Mouse (Mus musculus): Measurements from ENCODE around the gene Fbl. TPM values are rescaled to one million over a fixed set of nuclear protein-coding genes. Genes with fewer than 3 reads are reported as not detected.
"Not testable (repeated sequence)": the region's sequence is repeated elsewhere in the genome, so short reads cannot be mapped to it uniquely, and the experiment has no call there.

The Fbl gene
- polyA plus RNA-seq, 1 experiment from 2014 or later = 84.5 TPM

GRCm38 (mm10) chr7:28208396-28208987, 39.0 kb downstream of the Fbl start:
- ATAC-seq (ENCODE audit: low read depth) = peak; percentile 31; the same call in 1 of the 2 replicates
- peak overlapping the region; percentile 65 for H3K9ac ChIP-seq (ENCODE audit: low read length)
- no peaks in the 10 kb centered on the region for H3K9me3 ChIP-seq (ENCODE audit: control insufficient read depth, low read length)
- H3K27ac ChIP-seq (ENCODE audit: low read length) = peak overlapping the region; percentile 12; the same call in 1 of the 2 replicates
- 37% methylated on average over 12 of the region's 12 CpGs for WGBS
- H3K4me2 ChIP-seq (ENCODE audit: low read depth, low read length) = peak overlapping the region; percentile 63
- peak overlapping the region; percentile 42 for H3K4me3 ChIP-seq (ENCODE audit: low read length)
- H3K27me3 ChIP-seq (ENCODE audit: control insufficient read depth, insufficient read depth, low read depth, low read length) = no peaks in the 10 kb centered on the region
- no peaks in the 10 kb centered on the region for H3K36me3 ChIP-seq (ENCODE audit: control insufficient read depth, insufficient read depth, low read length)
- no peaks in the 10 kb centered on the region for H3K4me1 ChIP-seq (replicated peaks; ENCODE audit: control insufficient read depth, insufficient read depth, low read length)

- H3K9ac ChIP-seq (ENCODE audit: low read length) = peak overlapping the region; percentile 65
- no peaks in the 10 kb centered on the region for H3K9me3 ChIP-seq (ENCODE audit: control insufficient read depth, low read length)
- H3K27ac ChIP-seq (ENCODE audit: low read length) = peak overlapping the region; percentile 12; the same call in 1 of the 2 replicates
- H3K4me2 ChIP-seq (ENCODE audit: low read depth, low read length) = peak overlapping the region; percentile 63
- peak; percentile 85 for ATAC-seq (ENCODE audit: low read depth)
- H3K36me3 ChIP-seq (ENCODE audit: control insufficient read depth, insufficient read depth, low read length) = no peaks in the 10 kb centered on the region
- no peaks in the 10 kb centered on the region for H3K27me3 ChIP-seq (ENCODE audit: control insufficient read depth, insufficient read depth, low read depth, low read length)
- 44% methylated on average over 19 of the region's 19 CpGs for WGBS
- H3K4me1 ChIP-seq (replicated peaks; ENCODE audit: control insufficient read depth, insufficient read depth, low read length) = no peaks in the 10 kb centered on the region
- peak overlapping the region; percentile 42 for H3K4me3 ChIP-seq (ENCODE audit: low read length)
Observed at GRCm38 (mm10) chr7:28208988-28209508, 39.5 kb downstream of the Fbl start.

DNA sequence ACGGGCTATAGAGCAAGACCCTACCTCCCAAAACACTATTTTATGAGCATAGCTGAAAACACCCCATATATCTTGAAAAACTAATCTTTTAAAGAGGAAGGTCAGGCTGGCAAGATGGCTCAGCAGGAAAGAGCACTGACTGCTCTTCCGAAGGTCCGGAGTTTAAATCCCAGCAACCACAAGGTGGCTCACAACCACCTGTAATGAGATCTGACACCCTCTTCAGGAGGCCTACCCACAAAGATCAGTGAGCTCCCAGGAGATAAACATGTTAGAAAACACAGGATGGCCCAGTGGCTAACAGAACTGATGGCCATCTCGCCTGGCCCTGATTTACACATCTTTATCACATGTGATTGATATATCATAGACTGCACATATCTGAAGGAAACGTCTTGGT, 41.2 kb downstream of the Fbl start:
- no peak overlapping the region for H3K27ac ChIP-seq (ENCODE audit: low read length)
- no peak overlapping the region for H3K4me2 ChIP-seq (ENCODE audit: low read depth, low read length)
- no peak overlapping the region for H3K4me3 ChIP-seq (ENCODE audit: low read length)
- H3K27me3 ChIP-seq (ENCODE audit: control insufficient read depth, insufficient read depth, low read depth, low read length) = no peaks in the 10 kb centered on the region
- ATAC-seq (ENCODE audit: low read depth) = no peak
- H3K9ac ChIP-seq (ENCODE audit: low read length) = no peak overlapping the region
- H3K4me1 ChIP-seq (replicated peaks; ENCODE audit: control insufficient read depth, insufficient read depth, low read length) = no peaks in the 10 kb centered on the region
- no peaks in the 10 kb centered on the region for H3K9me3 ChIP-seq (ENCODE audit: control insufficient read depth, low read length)
- no peaks in the 10 kb centered on the region for H3K36me3 ChIP-seq (ENCODE audit: control insufficient read depth, insufficient read depth, low read length)
- 35% methylated on average over 5 of the region's 5 CpGs for WGBS

DNA sequence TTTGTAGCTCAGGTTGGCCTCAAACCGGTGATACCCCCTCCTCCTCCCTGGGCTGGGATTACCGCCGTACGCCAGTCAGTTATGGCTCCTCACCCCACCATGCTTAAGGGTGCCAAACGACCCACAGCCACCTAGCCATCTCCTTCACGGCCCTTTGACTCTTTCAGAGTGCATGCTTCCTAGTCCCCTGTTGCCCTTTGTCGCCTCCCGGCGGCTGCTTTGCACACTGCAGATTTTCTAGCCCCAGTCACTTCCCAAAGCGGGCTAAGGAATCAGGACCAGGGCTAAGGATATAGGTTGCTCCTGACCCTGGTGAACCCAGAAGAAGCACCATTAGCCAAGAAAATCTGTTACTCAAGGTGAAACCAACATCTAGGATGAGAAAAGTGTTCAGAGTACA, 44.6 kb downstream of the Fbl start:
- Histone ChIP-seq H3K9me3 (ENCODE audit: control insufficient read depth, low read length) (no peaks in the 10 kb centered on the region), H3K4me2 (ENCODE audit: low read depth, low read length) (no peak overlapping the region), H3K4me3 (ENCODE audit: low read length) (no peak overlapping the region), H3K27me3 (ENCODE audit: control insufficient read depth, insufficient read depth, low read depth, low read length) (no peaks in the 10 kb centered on the region), H3K27ac (ENCODE audit: low read length) (no peak overlapping the region), H3K36me3 (ENCODE audit: control insufficient read depth, insufficient read depth, low read length) (no peaks in the 10 kb centered on the region), H3K4me1 (replicated peaks; ENCODE audit: control insufficient read depth, insufficient read depth, low read length) (no peaks in the 10 kb centered on the region), H3K9ac (ENCODE audit: low read length) (no peak overlapping the region)
- no peak for ATAC-seq (ENCODE audit: low read depth)
- WGBS = 26% methylated on average over 10 of the region's 10 CpGs

DNA sequence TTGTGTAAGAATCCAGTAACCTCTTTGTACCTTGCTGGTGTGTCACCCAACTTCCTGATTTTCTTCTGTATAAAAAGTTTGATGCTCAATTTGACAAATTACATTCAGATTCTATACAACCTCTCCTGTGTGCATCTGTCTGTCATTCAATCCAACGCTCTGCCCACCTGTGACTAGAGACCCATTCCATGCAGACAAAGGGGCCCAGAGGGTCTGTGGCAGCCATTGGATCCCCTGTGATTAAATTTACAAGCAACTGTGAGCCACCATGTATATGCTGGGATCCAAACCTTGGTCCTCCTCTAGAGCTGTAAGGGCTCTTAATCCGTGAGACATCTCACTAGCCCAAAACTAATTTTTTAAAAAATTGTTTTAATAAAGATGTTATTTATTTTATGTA, 46.4 kb downstream of the Fbl start:
- H3K27me3 ChIP-seq (ENCODE audit: control insufficient read depth, insufficient read depth, low read depth, low read length); H3K4me3 ChIP-seq (ENCODE audit: low read length); H3K9me3 ChIP-seq (ENCODE audit: control insufficient read depth, low read length); H3K27ac ChIP-seq (ENCODE audit: low read length); H3K36me3 ChIP-seq (ENCODE audit: control insufficient read depth, insufficient read depth, low read length); H3K4me2 ChIP-seq (ENCODE audit: low read depth, low read length); ATAC-seq (ENCODE audit: low read depth); H3K4me1 ChIP-seq (replicated peaks; ENCODE audit: control insufficient read depth, insufficient read depth, low read length); H3K9ac ChIP-seq (ENCODE audit: low read length): not testable (repeated sequence)
- 83% methylated on average over 2 of the region's 2 CpGs for WGBS

DNA sequence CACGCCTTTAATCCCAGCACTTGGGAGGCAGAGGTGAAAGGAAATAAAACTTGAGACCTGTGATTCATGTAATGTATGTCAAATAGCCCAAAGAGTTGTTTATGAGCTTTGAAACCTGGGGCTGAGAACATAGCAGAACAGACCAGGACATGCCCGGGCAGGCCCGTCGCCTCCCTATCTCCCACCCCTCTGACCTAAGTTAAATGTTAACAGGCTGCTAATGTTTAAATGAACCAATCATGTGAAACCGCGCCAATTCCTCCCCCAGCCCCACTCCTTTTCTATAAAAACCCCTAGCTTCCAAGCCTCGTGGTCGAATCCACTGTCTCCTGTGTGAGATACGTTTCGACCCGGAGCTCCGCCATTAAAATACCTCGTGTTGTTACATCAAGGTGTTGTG, 48.3 kb downstream of the Fbl start:
- not testable (repeated sequence) for H3K27ac ChIP-seq (ENCODE audit: low read length); H3K4me1 ChIP-seq (replicated peaks; ENCODE audit: control insufficient read depth, insufficient read depth, low read length); ATAC-seq (ENCODE audit: low read depth); H3K36me3 ChIP-seq (ENCODE audit: control insufficient read depth, insufficient read depth, low read length); H3K9me3 ChIP-seq (ENCODE audit: control insufficient read depth, low read length); H3K9ac ChIP-seq (ENCODE audit: low read length); H3K27me3 ChIP-seq (ENCODE audit: control insufficient read depth, insufficient read depth, low read depth, low read length); H3K4me3 ChIP-seq (ENCODE audit: low read length); H3K4me2 ChIP-seq (ENCODE audit: low read depth, low read length)
- WGBS = 89% methylated on average over 8 of the region's 13 CpGs

- WGBS = 82% methylated on average over 20 of the region's 20 CpGs
- H3K4me2 ChIP-seq (ENCODE audit: low read depth, low read length); ATAC-seq (ENCODE audit: low read depth); H3K9ac ChIP-seq (ENCODE audit: low read length); H3K4me3 ChIP-seq (ENCODE audit: low read length); H3K27ac ChIP-seq (ENCODE audit: low read length); H3K27me3 ChIP-seq (ENCODE audit: control insufficient read depth, insufficient read depth, low read depth, low read length); H3K4me1 ChIP-seq (replicated peaks; ENCODE audit: control insufficient read depth, insufficient read depth, low read length); H3K36me3 ChIP-seq (ENCODE audit: control insufficient read depth, insufficient read depth, low read length); H3K9me3 ChIP-seq (ENCODE audit: control insufficient read depth, low read length): not testable (repeated sequence)
Observed at GRCm38 (mm10) chr7:28218951-28219740, 49.6 kb downstream of the Fbl start.

- ATAC-seq (ENCODE audit: low read depth); H3K36me3 ChIP-seq (ENCODE audit: control insufficient read depth, insufficient read depth, low read length); H3K4me1 ChIP-seq (replicated peaks; ENCODE audit: control insufficient read depth, insufficient read depth, low read length); H3K27me3 ChIP-seq (ENCODE audit: control insufficient read depth, insufficient read depth, low read depth, low read length); H3K4me2 ChIP-seq (ENCODE audit: low read depth, low read length); H3K9ac ChIP-seq (ENCODE audit: low read length); H3K27ac ChIP-seq (ENCODE audit: low read length); H3K4me3 ChIP-seq (ENCODE audit: low read length); H3K9me3 ChIP-seq (ENCODE audit: control insufficient read depth, low read length): not testable (repeated sequence)
- WGBS = 75% methylated on average over 4 of the region's 4 CpGs
Observed at GRCm38 (mm10) chr7:28226836-28227235, 57.3 kb downstream of the Fbl start.

DNA sequence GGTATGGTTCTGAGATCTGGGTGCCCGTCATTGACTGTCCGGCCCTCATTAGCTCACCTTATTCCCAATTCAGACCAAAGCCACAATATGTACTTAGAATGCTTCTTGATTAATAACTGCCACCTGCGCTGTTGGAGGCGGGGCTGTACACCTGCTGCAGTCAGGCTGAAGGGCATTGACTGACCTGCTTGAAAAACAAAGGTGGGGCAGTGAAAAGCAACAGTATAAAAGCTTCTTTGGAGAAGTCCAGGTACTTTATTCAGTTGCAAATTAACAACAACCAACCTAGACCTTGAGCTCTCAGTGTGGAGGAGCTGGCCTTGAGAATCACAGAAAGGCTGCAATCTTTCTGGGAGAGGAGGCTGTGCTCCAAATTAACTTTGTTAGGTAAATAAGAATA, 57.9 kb downstream of the Fbl start:
- not testable (repeated sequence) for H3K27me3 ChIP-seq (ENCODE audit: control insufficient read depth, insufficient read depth, low read depth, low read length); ATAC-seq (ENCODE audit: low read depth); H3K4me2 ChIP-seq (ENCODE audit: low read depth, low read length); H3K9ac ChIP-seq (ENCODE audit: low read length); H3K36me3 ChIP-seq (ENCODE audit: control insufficient read depth, insufficient read depth, low read length); H3K4me3 ChIP-seq (ENCODE audit: low read length); H3K4me1 ChIP-seq (replicated peaks; ENCODE audit: control insufficient read depth, insufficient read depth, low read length); H3K27ac ChIP-seq (ENCODE audit: low read length); H3K9me3 ChIP-seq (ENCODE audit: control insufficient read depth, low read length)
- 90% methylated on average over 4 of the region's 4 CpGs for WGBS

Data from lung, embryonic 16.5 days (tissue).